Mouse (Mus musculus) liver, adult 2 months (tissue): ENCODE measurements around the gene Stk26. TPM values are rescaled to one million over a fixed set of nuclear protein-coding genes. Genes with fewer than 3 reads are reported as not detected.
A peak's percentile ranks its signal among the peaks of the same experiment; 100 is the strongest.

Source experiments
- DNase-seq: peaks from one replicate; pipeline ENCODE4 v3.0.0-alpha.2; 2011; ENCODE audit warnings: low read depth, low spot score; ENCODE audit errors: extremely low read depth
- H3K27ac ChIP-seq: fragments of 200-500 bp; replicated peaks from 2 replicates; pipeline ENCODE4 v1.5.1; 2012; ENCODE audit warnings: low read depth, mild to moderate bottlenecking, control low read depth, inconsistent platforms, low read length; ENCODE audit not compliant: insufficient read depth
- H3K27me3 ChIP-seq: fragments of 200-500 bp; 2 replicates; pipeline ENCODE4 v1.6.1; 2012; ENCODE audit warnings: mild to moderate bottlenecking, moderate library complexity, low read length, inconsistent platforms; ENCODE audit not compliant: control insufficient read depth, insufficient read depth
- H3K36me3 ChIP-seq: fragments of 200-500 bp; 2 replicates; pipeline ENCODE4 v1.6.1; 2012; ENCODE audit warnings: low read length, inconsistent platforms; ENCODE audit not compliant: control insufficient read depth, insufficient read depth
- H3K4me1 ChIP-seq: fragments of 200-500 bp; 2 replicates; pipeline ENCODE4 v1.6.1; 2011; ENCODE audit warnings: low read length; ENCODE audit not compliant: control insufficient read depth, insufficient read depth
- H3K4me3 ChIP-seq: fragments of 200-500 bp; 2 replicates; pipeline ENCODE4 v1.5.1; 2011; ENCODE audit warnings: low read depth, mild to moderate bottlenecking, control low read depth, low read length, moderate library complexity; ENCODE audit not compliant: insufficient read depth
- H3K79me2 ChIP-seq: fragments of 200-500 bp; 2 replicates; pipeline ENCODE4 v1.6.1; 2012; ENCODE audit warnings: inconsistent platforms, mild to moderate bottlenecking, low read length, moderate library complexity; ENCODE audit not compliant: control insufficient read depth, insufficient read depth
- H3K9ac ChIP-seq: fragments of 200-500 bp; 2 replicates; pipeline ENCODE4 v1.6.1; 2012; ENCODE audit warnings: low read depth, mild to moderate bottlenecking, control low read depth, inconsistent platforms, low read length
- CTCF ChIP-seq: fragments of 200-500 bp; IDR thresholded peaks from 2 replicates; pipeline ENCODE4 v1.5.1; 2011; ENCODE audit warnings: low read depth, low read length, control low read depth
- POLR2A ChIP-seq: fragments of 200-500 bp; IDR thresholded peaks from 2 replicates; pipeline ENCODE4 v1.6.1; 2011; ENCODE audit warnings: low read length, control low read depth; ENCODE audit not compliant: insufficient read depth; ENCODE audit errors: extremely low read depth
- WGBS: fragments of 180-500 bp; shearing (Covaris S2); methylation state at CpG from one replicate; pipeline ENCODE4 v1.1.7; 2018; 5-methylcytosine and 5-hydroxymethylcytosine counted together
- polyA plus RNA-seq: library from polyadenylated mRNA; depleted of rRNA; stranded (reverse); fragments of >200 nt; gene quantifications from 2 replicates; pipeline ENCODE4 v1.2.3, GENCODE M21; 2012
- total RNA-seq: library from RNA; depleted of rRNA; stranded (reverse); fragments of >200 nt; gene quantifications from 2 replicates; pipeline ENCODE4 v1.2.3, GENCODE M21; 2014

Gene Stk26
- total and polyA plus RNA-seq, 2 experiments, result 0.15 to 0.28 TPM

DNA sequence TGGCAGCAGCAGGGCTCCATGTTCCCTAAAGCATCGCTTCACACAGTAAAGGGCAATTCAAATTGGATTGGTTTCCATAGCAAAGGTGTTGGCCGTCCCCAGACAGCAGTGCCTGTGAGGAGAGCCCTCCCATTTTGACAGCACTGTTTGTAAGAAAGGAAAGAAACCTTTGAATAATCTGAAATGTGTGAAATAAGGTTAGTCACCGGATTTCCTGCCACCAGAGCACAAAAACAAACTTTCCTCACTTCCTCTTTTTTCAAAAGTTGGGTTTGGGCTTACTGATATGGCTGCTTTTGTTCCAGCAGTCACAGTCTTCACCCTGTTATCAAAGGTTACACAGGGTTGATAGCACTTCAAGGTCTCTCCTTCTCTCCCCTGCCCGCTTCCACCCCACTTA lies 35.2 kb upstream of the Stk26 start:
- Histone ChIP-seq H3K4me3 (no peak overlapping the region), H3K27ac (no peak overlapping the region), H3K9ac (no peak overlapping the region), H3K36me3 (no peaks in the 10 kb centered on the region), H3K4me1 (no peaks in the 10 kb centered on the region), H3K27me3 (no peaks in the 10 kb centered on the region), H3K79me2 (no peaks in the 10 kb centered on the region)
- WGBS, result 59% methylated on average over 4 of the region's 4 CpGs
- peak; percentile 1 for DNase-seq
- TF ChIP-seq POLR2A (no peak), CTCF (no peak)

DNA sequence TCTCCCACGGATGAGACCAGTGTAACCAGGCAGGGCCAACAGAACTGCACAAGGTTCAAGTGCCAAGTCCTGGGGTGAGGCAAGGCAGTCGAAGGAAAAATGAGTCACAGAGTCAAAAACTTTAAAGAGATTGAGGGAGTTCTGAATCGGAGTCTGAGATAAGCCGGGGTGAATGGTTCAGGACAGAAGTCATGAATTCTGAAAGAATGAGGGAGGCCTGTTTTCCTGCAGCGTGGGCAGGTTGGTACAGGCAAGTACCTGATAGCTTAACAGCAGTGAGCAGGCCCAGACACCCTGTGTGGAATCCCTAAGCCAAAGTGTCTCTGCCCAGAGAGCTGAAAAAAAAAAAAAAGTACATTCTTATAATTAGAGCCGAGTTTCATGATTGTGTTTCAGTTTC lies 17.0 kb upstream of the Stk26 start:
- no peak for DNase-seq

DNA sequence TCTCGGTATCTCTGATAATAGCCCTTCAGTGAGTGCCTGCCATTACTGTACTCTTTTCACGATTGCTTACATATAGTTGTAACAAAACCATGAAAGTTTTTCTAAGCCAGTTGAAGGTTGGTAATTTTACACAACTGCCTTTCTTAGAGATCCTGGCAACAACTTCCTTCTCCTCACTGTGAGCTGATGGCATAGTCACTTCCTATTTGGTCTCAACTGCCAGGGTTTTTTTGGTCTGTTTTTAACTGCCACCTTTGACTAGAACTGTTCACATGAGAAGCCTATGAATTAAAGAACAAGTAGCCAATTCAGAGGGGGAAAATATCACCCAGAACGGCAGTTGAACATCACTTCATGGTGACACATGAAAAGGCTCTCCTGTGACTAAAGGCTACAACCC lies 5.3 kb upstream of the Stk26 start:
- no peak for DNase-seq
- H3K79me2 ChIP-seq, result no peaks in the 10 kb centered on the region
- no peaks in the 10 kb centered on the region for H3K4me1 ChIP-seq
- WGBS, result 94% methylated on average over 3 of the region's 3 CpGs
- no peaks in the 10 kb centered on the region for H3K27me3 ChIP-seq
- no peaks in the 10 kb centered on the region for H3K36me3 ChIP-seq
- H3K9ac ChIP-seq, result no peak overlapping the region
- H3K27ac ChIP-seq, result no peak overlapping the region
- no peak for TF ChIP-seq POLR2A
- TF ChIP-seq CTCF, result no peak
- H3K4me3 ChIP-seq, result no peak overlapping the region

More for the DNA sequence above, 17.0 kb upstream of the Stk26 start:
- H3K36me3 ChIP-seq, result no peaks in the 10 kb centered on the region
- no peak for TF ChIP-seq POLR2A
- no peak for TF ChIP-seq CTCF
- H3K4me3 ChIP-seq, result no peak overlapping the region
- H3K27ac ChIP-seq, result no peak overlapping the region
- H3K9ac ChIP-seq, result no peak overlapping the region
- WGBS, result 69% methylated on average over 6 of the region's 6 CpGs
- no peaks in the 10 kb centered on the region for H3K4me1 ChIP-seq
- no peaks in the 10 kb centered on the region for H3K79me2 ChIP-seq
- H3K27me3 ChIP-seq, result no peaks in the 10 kb centered on the region

DNA sequence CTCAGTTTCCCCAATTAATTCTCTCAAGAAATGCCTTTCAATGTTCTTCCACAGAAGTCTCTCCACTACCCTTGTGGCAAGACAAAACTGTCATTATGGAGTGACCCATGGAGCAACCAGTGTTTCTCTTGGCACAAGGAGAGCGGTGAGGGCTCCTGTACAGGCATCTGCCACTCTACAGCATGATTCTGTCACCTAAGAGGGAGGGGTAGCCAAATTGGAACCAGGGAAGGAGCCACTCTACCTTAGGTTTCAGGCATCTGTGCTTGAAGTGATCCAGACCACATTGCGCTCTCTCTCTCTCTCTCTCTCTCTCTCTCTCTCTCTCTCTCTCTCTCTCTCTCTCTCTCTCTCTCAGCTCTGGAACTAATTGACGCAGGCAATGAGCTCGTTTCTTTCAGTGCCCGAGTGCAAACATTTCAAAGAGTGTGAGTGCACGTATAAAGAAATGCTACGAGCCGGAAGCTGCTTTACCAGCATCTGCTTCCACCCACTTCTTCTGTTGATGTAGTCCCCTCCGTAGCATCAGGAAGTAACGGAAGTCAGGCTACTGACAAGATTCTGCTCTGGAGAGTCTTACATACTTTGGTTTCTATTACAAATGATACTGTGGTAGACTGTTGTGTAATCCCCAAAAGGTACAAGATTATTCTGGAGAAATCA lies 4.7 kb upstream of the Stk26 start:
- H3K27ac ChIP-seq, result no peak overlapping the region
- H3K4me1 ChIP-seq, result peaks cover 4% of the 10 kb centered on the region
- H3K79me2 ChIP-seq, result no peaks in the 10 kb centered on the region
- no peak for DNase-seq
- whole genome bisulfite sequencing, result 63% methylated on average over 10 of the region's 10 CpGs
- H3K9ac ChIP-seq, result no peak overlapping the region
- TF ChIP-seq POLR2A, result no peak
- no peak overlapping the region for H3K4me3 ChIP-seq
- H3K27me3 ChIP-seq, result no peaks in the 10 kb centered on the region
- no peaks in the 10 kb centered on the region for H3K36me3 ChIP-seq

DNA sequence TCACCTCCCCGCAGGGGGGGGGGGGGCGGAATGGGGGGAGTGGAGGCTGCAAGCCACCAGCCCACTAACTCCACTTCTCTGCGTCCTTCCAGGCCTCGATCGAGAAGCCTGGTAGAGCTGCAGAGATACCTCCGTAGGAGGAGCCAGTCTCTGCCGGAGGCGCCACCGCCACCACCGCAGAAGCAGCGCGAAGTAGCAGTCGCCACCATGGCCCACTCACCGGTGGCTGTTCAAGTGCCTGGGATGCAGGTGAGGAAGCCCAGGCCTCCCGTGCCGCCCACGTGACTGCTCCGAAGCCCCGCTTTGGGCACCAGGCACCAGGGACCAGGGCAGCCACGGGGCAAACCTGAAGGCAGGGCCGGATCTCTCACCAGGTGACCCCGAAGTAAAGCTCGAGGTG lies 740 bp downstream of the Stk26 start:
- Histone ChIP-seq H3K27me3 (no peaks in the 10 kb centered on the region), H3K79me2 (no peaks in the 10 kb centered on the region), H3K36me3 (no peaks in the 10 kb centered on the region), H3K4me3 (peak overlapping the region; percentile 54; the same call in 1 of the 2 replicates), H3K4me1 (peaks cover 4% of the 10 kb centered on the region), H3K9ac (peak overlapping the region; percentile 1; the same call in 1 of the 2 replicates), H3K27ac (no peak overlapping the region)
- no peak for TF ChIP-seq POLR2A
- no peak for TF ChIP-seq CTCF
- under 1% methylated on average over 18 of the region's 23 CpGs for WGBS
- DNase-seq, result no peak

DNA sequence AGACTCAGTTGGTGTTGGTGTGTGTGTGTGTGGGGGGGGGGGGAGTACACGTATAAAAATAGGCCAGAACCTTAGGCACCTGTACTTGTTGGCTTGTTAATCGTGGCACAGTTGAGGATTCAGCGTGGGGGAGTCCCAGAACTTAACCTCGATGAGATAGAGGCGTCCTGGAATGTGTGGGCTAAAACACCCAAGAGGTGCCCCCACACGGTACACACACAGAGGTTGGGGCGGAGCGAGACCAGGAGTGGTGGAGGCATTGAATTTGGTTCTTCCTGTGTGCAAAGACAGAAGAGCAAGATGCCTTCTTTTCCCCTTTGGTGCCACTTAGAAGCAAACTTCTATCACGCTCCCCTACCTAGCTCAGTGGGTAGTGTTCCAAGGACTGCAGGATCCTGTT lies 1.2 kb downstream of the Stk26 start:
- 35% methylated on average over 9 of the region's 9 CpGs for WGBS
- TF ChIP-seq POLR2A (no peak), CTCF (no peak)
- Histone ChIP-seq H3K4me1 (peaks cover 4% of the 10 kb centered on the region), H3K27me3 (no peaks in the 10 kb centered on the region), H3K4me3 (no peak overlapping the region), H3K27ac (no peak overlapping the region), H3K9ac (no peak overlapping the region), H3K36me3 (no peaks in the 10 kb centered on the region), H3K79me2 (no peaks in the 10 kb centered on the region)
- no peak for DNase-seq
